Mouse (Mus musculus) midbrain, embryonic 11.5 days (tissue): Measurements from ENCODE around the gene Pgm5. TPM values are rescaled to one million over a fixed set of nuclear protein-coding genes. Genes with fewer than 3 reads are reported as not detected.

Experiments used
- ATAC-seq: fragments of 200-750 bp; cut with Nextera tagmentation; 2 replicates; pipeline ENCODE4 v1.8.0; 2017; ENCODE audit warnings: moderate TSS enrichment, moderate library complexity; ENCODE audit not compliant: low FRiP score
- DNase-seq: peaks from one replicate; pipeline ENCODE4 v3.0.0; 2015; ENCODE audit warnings: low spot score; ENCODE audit errors: missing footprints
- H3K27ac ChIP-seq: fragments of 300-500 bp; sonication (generic); 2 replicates; pipeline ENCODE4 v1.5.1; 2014; ENCODE audit warnings: low read depth, low read length
- H3K27me3 ChIP-seq: fragments of 300-500 bp; sonication (generic); 2 replicates; pipeline ENCODE4 v1.6.1; 2014; ENCODE audit warnings: mild to moderate bottlenecking, low read length, moderate library complexity, mixed read lengths; ENCODE audit not compliant: control insufficient read depth, insufficient read depth
- H3K36me3 ChIP-seq: fragments of 300-500 bp; sonication (generic); 2 replicates; pipeline ENCODE4 v1.6.1; 2014; ENCODE audit warnings: mild to moderate bottlenecking, low read length, moderate library complexity, mixed read lengths; ENCODE audit not compliant: control insufficient read depth, insufficient read depth
- H3K4me1 ChIP-seq: fragments of 300-500 bp; sonication (generic); 2 replicates; pipeline ENCODE4 v1.6.1; 2014; ENCODE audit warnings: low read length; ENCODE audit not compliant: control insufficient read depth, insufficient read depth
- H3K4me2 ChIP-seq: fragments of 300-500 bp; sonication (generic); 2 replicates; pipeline ENCODE4 v1.6.1; 2014; ENCODE audit warnings: mild to moderate bottlenecking, moderate library complexity
- H3K4me3 ChIP-seq: fragments of 300-500 bp; sonication (generic); 2 replicates; pipeline ENCODE4 v1.5.1; 2014; ENCODE audit warnings: low read depth, low read length
- H3K9ac ChIP-seq: fragments of 300-500 bp; sonication (generic); 2 replicates; pipeline ENCODE4 v1.6.1; 2014; ENCODE audit warnings: low read length
- H3K9me3 ChIP-seq: fragments of 300-500 bp; sonication (generic); 2 replicates; pipeline ENCODE4 v1.6.1; 2016; ENCODE audit warnings: low read length; ENCODE audit not compliant: control insufficient read depth
- WGBS: fragments of 180-500 bp; shearing (Covaris S2); extraction: QIAGEN DNeasy Blood & Tissue Kit; methylation state at CpG from one replicate; pipeline ENCODE4 v1.1.7; 2014; 5-methylcytosine and 5-hydroxymethylcytosine counted together
- polyA plus RNA-seq: library from polyadenylated mRNA; unstranded; fragments of >200 nt; fragmentation: Nextera tagmentation; extraction: Ambion mirVana; gene quantifications from 2 replicates; pipeline ENCODE4 v1.2.1, GENCODE M21; 2014

Pgm5 gene
- polyA plus RNA-seq, 1 experiment from 2014 or later: 0.19 TPM

DNA sequence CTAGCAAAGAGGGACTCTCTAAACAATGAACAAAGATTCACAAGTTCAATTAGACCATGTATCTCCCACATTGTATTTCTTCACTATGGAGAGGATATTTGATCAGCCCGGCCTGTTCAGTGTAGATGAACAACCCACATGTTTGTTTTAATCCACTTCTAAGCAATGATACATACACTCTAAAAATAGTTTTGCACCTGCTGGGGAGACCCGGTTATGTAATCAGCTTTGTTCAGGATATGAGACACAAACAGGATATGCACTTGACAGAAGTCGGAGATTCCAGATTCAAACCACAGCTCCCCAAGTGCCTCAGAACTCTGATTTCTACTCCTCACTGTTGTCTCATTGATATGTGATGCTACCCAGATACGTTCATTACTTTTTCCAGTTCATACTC is 37.1 kb downstream of the Pgm5 start:
- Histone ChIP-seq H3K4me1 (no peaks in the 10 kb centered on the region), H3K27ac (no peak overlapping the region), H3K9ac (no peak overlapping the region), H3K27me3 (no peaks in the 10 kb centered on the region; the same call in 1 of the 2 replicates), H3K4me3 (no peak overlapping the region), H3K36me3 (no peaks in the 10 kb centered on the region), H3K9me3 (no peaks in the 10 kb centered on the region), H3K4me2 (no peak overlapping the region)
- DNase-seq: no peak
- ATAC-seq: no peak
- WGBS: 86% methylated on average over 4 of the region's 4 CpGs

DNA sequence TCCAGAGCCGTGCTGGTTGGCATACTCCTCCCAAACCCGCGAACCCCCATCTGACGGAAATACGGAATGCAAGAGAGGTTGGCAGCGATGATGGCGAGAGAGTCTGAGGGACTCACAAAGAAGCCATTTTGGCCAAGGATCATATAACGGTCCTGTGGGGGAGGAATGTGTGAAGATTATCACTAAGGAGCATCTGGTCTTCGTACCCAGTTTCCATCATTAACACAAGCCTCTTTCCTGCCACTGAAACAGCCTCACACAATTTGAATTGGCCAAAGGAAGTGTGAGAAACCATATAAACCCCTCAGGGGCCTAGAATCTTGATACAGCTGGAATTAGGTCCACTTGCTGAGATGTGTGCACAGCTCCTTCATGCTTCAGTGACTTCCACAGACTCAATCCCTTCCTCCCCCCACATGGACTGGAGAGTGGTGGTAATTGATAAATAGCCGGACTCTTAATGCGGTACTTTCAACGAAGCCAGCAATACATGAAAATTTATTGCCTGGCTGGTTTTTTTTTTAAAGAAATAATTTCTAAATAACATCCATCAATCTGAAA is 45.9 kb downstream of the Pgm5 start:
- Histone ChIP-seq H3K4me3 (no peak overlapping the region), H3K4me1 (peaks cover 9% of the 10 kb centered on the region; the same call in 1 of the 2 replicates), H3K27ac (no peak overlapping the region), H3K27me3 (peaks cover 34% of the 10 kb centered on the region), H3K9ac (no peak overlapping the region), H3K36me3 (no peaks in the 10 kb centered on the region), H3K4me2 (no peak overlapping the region), H3K9me3 (no peaks in the 10 kb centered on the region)
- DNase-seq (no peak), ATAC-seq (no peak)
- WGBS: 83% methylated on average over 12 of the region's 12 CpGs

DNA sequence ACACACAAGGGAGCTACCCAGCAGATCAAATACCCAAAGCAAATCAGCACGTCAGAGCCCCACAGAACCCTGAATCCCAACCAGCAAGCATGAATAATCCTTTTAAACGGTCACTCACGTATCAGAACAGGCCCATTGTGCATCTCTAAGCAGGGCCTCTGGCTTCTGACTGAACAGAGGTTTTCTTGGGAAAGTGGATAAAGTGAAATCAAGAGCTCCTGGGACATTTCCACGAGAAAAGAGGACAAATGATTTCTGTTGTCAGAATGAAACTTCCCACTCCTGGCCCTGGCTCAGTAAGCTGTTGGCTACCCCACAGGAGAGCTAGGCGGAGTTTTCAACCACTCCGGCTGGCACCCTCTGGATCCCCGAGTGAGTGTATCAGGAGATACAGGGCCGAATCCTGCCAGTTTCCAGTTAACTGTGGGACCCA is 48.8 kb downstream of the Pgm5 start:
- DNase-seq: peak; percentile 92
- Histone ChIP-seq H3K4me1 (peaks cover 9% of the 10 kb centered on the region; the same call in 1 of the 2 replicates), H3K27ac (no peak overlapping the region), H3K36me3 (no peaks in the 10 kb centered on the region), H3K9ac (no peak overlapping the region), H3K9me3 (no peaks in the 10 kb centered on the region), H3K27me3 (peaks cover 40% of the 10 kb centered on the region), H3K4me2 (no peak overlapping the region), H3K4me3 (no peak overlapping the region)
- peak; percentile 86 for ATAC-seq
- WGBS: 16% methylated on average over 8 of the region's 8 CpGs

DNA sequence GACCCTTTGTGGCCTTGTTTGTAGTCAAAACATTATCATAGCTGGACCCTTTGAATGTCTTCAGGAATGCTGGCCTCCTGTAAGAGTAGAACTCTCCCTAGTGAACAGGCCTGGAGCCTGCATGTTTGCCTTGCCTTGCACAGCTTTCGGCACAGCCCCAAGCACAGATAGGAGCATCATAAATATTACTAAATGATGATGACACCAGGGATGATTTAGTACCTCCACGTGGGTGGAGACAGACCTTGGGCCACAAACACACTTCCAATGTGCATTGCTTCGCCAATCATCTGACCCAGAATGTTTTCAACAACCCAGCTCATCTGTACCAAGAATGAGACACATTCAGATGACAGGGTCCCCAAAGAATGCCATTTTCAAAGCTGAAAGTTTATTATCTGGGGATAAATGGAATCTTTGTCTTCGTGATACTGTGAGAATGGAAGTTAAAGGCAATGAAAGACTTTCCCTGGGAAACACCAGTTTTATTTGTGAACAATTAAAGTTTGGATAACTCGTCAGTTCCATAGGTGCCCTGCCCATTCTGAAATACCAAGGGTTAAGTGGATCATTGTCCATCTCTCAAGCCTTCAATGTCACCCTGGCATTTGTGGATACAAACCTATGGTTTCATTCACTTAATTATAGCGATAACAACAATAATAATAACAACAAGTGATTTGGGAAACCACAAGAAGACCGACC is 49.4 kb downstream of the Pgm5 start:
- 40% methylated on average over 7 of the region's 7 CpGs for WGBS
- no peak overlapping the region for H3K4me2 ChIP-seq
- H3K4me1 ChIP-seq: peaks cover 9% of the 10 kb centered on the region; the same call in 1 of the 2 replicates
- peaks cover 36% of the 10 kb centered on the region for H3K27me3 ChIP-seq
- no peaks in the 10 kb centered on the region for H3K36me3 ChIP-seq
- no peak overlapping the region for H3K9ac ChIP-seq
- no peaks in the 10 kb centered on the region for H3K9me3 ChIP-seq
- ATAC-seq (peak; percentile 22; the same call in 1 of the 2 replicates), DNase-seq (peak; percentile 91)
- H3K27ac ChIP-seq: no peak overlapping the region
- no peak overlapping the region for H3K4me3 ChIP-seq

DNA sequence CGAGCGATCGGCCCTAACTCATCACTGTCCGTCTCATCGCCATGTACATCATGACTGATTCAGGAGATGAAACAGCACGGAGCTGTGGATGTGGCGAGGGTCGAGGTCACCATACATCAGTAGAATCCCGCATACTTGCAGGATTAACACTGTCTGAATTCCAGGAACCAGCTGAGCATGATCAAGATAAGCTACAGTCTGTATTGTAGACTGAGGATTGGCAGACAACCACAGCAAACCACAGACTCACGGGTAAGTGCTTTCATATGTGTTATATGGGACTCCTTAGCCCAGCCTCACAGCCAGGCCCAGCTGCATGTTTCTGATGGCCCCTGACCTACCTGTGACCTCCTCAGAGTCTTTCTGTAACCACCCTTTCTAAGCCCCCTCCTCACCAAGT is 50.2 kb downstream of the Pgm5 start:
- no peak overlapping the region for H3K9ac ChIP-seq
- H3K36me3 ChIP-seq: no peaks in the 10 kb centered on the region
- DNase-seq (peak; percentile 87), ATAC-seq (no peak)
- no peak overlapping the region for H3K4me2 ChIP-seq
- H3K4me3 ChIP-seq: no peak overlapping the region
- H3K4me1 ChIP-seq: peaks cover 9% of the 10 kb centered on the region; the same call in 1 of the 2 replicates
- H3K9me3 ChIP-seq: no peaks in the 10 kb centered on the region
- 64% methylated on average over 10 of the region's 10 CpGs for WGBS
- peaks cover 33% of the 10 kb centered on the region for H3K27me3 ChIP-seq
- no peak overlapping the region for H3K27ac ChIP-seq

DNA sequence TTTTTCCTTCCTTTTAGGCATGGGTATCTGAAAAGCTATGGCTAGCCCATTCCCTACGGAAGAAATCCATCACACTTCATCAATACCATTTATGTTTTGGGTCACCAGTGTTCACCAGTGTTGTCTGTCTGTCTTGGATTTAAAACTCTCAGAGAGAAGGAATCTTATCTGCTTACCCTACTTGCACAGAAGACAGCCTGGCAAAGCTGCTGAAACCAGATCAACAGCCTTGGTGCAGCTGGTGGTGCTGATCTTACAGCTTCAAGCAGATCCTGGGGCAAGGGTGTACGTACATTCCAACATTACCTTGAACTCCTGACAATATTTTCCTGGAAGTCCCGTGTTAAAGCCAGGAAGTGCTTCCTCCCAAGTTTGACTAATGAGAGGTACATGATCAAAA is 55.6 kb downstream of the Pgm5 start:
- peaks cover 11% of the 10 kb centered on the region for H3K27me3 ChIP-seq
- 91% methylated on average over 3 of the region's 3 CpGs for WGBS

DNA sequence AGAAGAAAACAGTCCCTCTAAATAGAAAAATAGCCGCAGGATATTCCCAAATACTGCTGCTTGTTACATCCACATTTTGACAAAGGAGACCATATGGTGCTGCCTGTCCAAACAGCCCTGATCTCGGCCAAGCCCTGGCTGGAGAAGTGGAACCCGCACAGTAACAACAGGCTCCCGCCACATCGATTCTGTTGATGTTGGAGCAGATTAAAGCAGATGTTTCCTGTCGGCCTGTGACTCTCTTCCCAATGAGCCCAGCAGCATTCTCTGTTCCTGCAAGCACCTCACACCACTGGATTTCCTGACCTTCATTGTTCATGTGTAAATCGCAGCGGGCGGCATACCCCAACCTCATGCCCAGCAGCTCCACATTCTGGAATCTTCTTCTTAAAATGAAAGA is 64.0 kb downstream of the Pgm5 start:
- Histone ChIP-seq H3K4me2 (no peak overlapping the region), H3K27ac (no peak overlapping the region), H3K9ac (no peak overlapping the region), H3K4me3 (no peak overlapping the region), H3K36me3 (no peaks in the 10 kb centered on the region), H3K4me1 (no peaks in the 10 kb centered on the region), H3K27me3 (no peaks in the 10 kb centered on the region), H3K9me3 (no peaks in the 10 kb centered on the region)
- WGBS: 74% methylated on average over 9 of the region's 9 CpGs
- ATAC-seq (no peak), DNase-seq (no peak)

More for the DNA sequence above, 55.6 kb downstream of the Pgm5 start:
- H3K9me3 ChIP-seq: no peaks in the 10 kb centered on the region
- no peak overlapping the region for H3K4me2 ChIP-seq
- ATAC-seq: no peak
- no peak overlapping the region for H3K4me3 ChIP-seq
- no peaks in the 10 kb centered on the region for H3K36me3 ChIP-seq
- H3K4me1 ChIP-seq: peaks cover under 1% of the 10 kb centered on the region; the same call in 1 of the 2 replicates
- no peak for DNase-seq
- no peak overlapping the region for H3K27ac ChIP-seq
- no peak overlapping the region for H3K9ac ChIP-seq

DNA sequence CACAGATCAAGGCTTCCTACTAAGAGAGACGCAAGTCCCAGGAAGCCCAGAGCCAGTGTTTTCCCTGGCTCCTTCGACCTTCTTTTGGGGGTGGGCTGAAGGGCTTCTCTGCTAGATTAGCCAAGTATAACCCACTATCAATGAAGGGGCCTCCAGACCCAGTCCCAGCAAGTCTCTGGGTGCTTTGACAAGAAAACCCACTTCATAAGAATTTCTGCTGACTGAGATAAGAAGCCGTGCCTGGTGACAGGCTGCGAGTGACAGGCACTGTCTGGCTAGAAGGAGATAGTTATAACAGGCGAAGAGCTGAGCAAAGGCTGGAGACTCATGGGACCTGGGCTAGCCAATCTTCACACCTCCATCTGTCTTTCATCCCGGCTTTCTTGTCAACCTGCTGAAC is 67.3 kb downstream of the Pgm5 start:
- no peak overlapping the region for H3K9ac ChIP-seq
- DNase-seq: no peak
- H3K4me1 ChIP-seq: no peaks in the 10 kb centered on the region
- H3K27me3 ChIP-seq: no peaks in the 10 kb centered on the region
- H3K4me3 ChIP-seq: no peak overlapping the region
- H3K9me3 ChIP-seq: no peaks in the 10 kb centered on the region
- no peaks in the 10 kb centered on the region for H3K36me3 ChIP-seq
- H3K4me2 ChIP-seq: no peak overlapping the region
- no peak overlapping the region for H3K27ac ChIP-seq
- WGBS: 88% methylated on average over 6 of the region's 6 CpGs
- ATAC-seq: no peak

DNA sequence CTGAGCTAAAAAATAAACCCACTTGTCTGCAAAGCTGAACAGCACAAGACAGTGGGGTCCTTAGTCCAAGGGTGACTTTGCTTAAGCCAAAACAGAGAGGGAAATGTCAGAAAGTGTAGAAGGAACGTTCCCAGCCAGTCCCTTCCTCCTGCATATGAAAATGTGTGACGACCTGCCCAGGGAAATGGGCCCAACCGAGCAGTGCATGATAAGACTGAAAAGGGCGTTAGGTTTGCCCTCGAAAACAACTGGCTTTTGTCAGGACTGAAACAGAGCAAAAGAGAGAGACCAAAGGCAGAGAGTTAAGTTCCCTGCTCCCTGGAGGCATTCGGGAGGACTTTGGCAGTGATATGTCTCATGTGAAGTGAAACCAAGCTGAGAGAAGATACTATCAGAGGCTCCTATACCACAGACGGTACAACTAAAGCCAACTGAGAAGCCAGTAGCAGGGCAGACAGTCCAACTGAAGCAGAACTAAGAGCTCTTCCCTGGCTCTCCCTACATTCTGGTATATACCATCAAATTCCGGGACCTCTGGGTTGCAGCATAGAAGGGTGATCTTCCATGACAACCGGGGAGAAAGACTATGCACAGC is 68.0 kb downstream of the Pgm5 start:
- no peak overlapping the region for H3K4me2 ChIP-seq
- H3K9me3 ChIP-seq: no peaks in the 10 kb centered on the region
- H3K4me1 ChIP-seq: no peaks in the 10 kb centered on the region
- ATAC-seq: no peak
- no peaks in the 10 kb centered on the region for H3K27me3 ChIP-seq
- DNase-seq: no peak
- H3K27ac ChIP-seq: no peak overlapping the region
- no peaks in the 10 kb centered on the region for H3K36me3 ChIP-seq
- H3K4me3 ChIP-seq: no peak overlapping the region
- 78% methylated on average over 9 of the region's 9 CpGs for WGBS
- no peak overlapping the region for H3K9ac ChIP-seq
